Mouse (Mus musculus) CD4-positive, CD25-positive, alpha-beta regulatory T cell, adult 4 months (primary cell): Measurements from ENCODE around the gene Prdm11. TPM values are rescaled to one million over a fixed set of nuclear protein-coding genes. Genes with fewer than 3 reads are reported as not detected.

Experiments
- ATAC-seq: one replicate; pipeline ENCODE4 v1.8.0; 2017
- polyA plus RNA-seq, 2 experiments: library from polyadenylated mRNA; unstranded; fragments of 100-300 nt; shearing (Covaris generic); gene quantifications; one replicate each; pipeline ENCODE4 v1.2.1; 2017

The Prdm11 gene
- polyA plus RNA-seq = 1 to 10 TPM; 1.8 to 2.1 TPM

GRCm38 (mm10) chr2:93045818-93046508, at the start of gene Prdm11:
Prdm11 (minus strand) TSS chr2:93046167.
- ATAC-seq = peak; percentile 34

- ATAC-seq = no peak
Observed at GRCm38 (mm10) chr2:93092347-93092746, 46.4 kb upstream of the Prdm11 start.

GRCm38 (mm10) chr2:93091679-93092078, 45.7 kb upstream of the Prdm11 start:
- ATAC-seq = no peak

- ATAC-seq = no peak
Observed at GRCm38 (mm10) chr2:93089379-93090089, 43.6 kb upstream of the Prdm11 start.

GRCm38 (mm10) chr2:93088006-93088405, 42.0 kb upstream of the Prdm11 start:
- no peak for ATAC-seq

- no peak for ATAC-seq
Observed at GRCm38 (mm10) chr2:93085291-93086027, 39.5 kb upstream of the Prdm11 start.

- no peak for ATAC-seq
Observed at GRCm38 (mm10) chr2:93084481-93084880, 38.5 kb upstream of the Prdm11 start.

- ATAC-seq = no peak
Observed at GRCm38 (mm10) chr2:93083317-93083716, 37.4 kb upstream of the Prdm11 start.

- no peak for ATAC-seq
Observed at GRCm38 (mm10) chr2:93082846-93083245, 36.9 kb upstream of the Prdm11 start.

GRCm38 (mm10) chr2:93080871-93081608, 35.1 kb upstream of the Prdm11 start:
- no peak for ATAC-seq

- ATAC-seq = no peak
Observed at GRCm38 (mm10) chr2:93079394-93079793, 33.4 kb upstream of the Prdm11 start.

GRCm38 (mm10) chr2:93076578-93076955, 30.6 kb upstream of the Prdm11 start:
- ATAC-seq = no peak

- peak; percentile 56 for ATAC-seq
Observed at GRCm38 (mm10) chr2:93075738-93076577, 30.0 kb upstream of the Prdm11 start.

- no peak for ATAC-seq
Observed at GRCm38 (mm10) chr2:93071656-93072055, 25.7 kb upstream of the Prdm11 start.

GRCm38 (mm10) chr2:93068942-93069341, 23.0 kb upstream of the Prdm11 start:
- peak; percentile 53 for ATAC-seq

- ATAC-seq = peak; percentile 34
Observed at GRCm38 (mm10) chr2:93063347-93063746, 17.4 kb upstream of the Prdm11 start.

GRCm38 (mm10) chr2:93051873-93052272, 5.9 kb upstream of the Prdm11 start:
- ATAC-seq = no peak

GRCm38 (mm10) chr2:93048601-93049323, 2.8 kb upstream of the Prdm11 start:
- ATAC-seq = no peak

GRCm38 (mm10) chr2:93047491-93048050, 1.6 kb upstream of the Prdm11 start:
- no peak for ATAC-seq

GRCm38 (mm10) chr2:93047036-93047435, 1.1 kb upstream of the Prdm11 start:
- ATAC-seq = no peak

GRCm38 (mm10) chr2:93046509-93046835, 505 bp upstream of the Prdm11 start:
- ATAC-seq = no peak
